Mouse (Mus musculus): Measurements from ENCODE around the gene Hkdc1.

GRCm38 (mm10) chr10:62383011-62383410 lies 39.3 kb downstream of the Hkdc1 start:
- TF ChIP-seq CTCF (IDR thresholded peaks at IDR 0.05; ENCODE audit: low read depth, low read length) (no peak), GATA1 (IDR thresholded peaks at IDR 0.05; ENCODE audit: borderline replicate concordance, low read length) (no peak), GATA2 (IDR thresholded peaks at IDR 0.05; ENCODE audit: borderline replicate concordance, low read depth, low read length) (no peak), TAL1 (conservative IDR thresholded peaks at IDR 0.05; ENCODE audit: low read depth, low read length) (no peak)
